Mouse (Mus musculus): ENCODE measurements around the gene Ccdc177. TPM values are rescaled to one million over a fixed set of nuclear protein-coding genes. Genes with fewer than 3 reads are reported as not detected.
A peak's percentile ranks its signal among the peaks of the same experiment; 100 is the strongest.

Ccdc177 gene
- polyA plus RNA-seq, 1 experiment from 2014 or later, result 0.17 TPM

DNA sequence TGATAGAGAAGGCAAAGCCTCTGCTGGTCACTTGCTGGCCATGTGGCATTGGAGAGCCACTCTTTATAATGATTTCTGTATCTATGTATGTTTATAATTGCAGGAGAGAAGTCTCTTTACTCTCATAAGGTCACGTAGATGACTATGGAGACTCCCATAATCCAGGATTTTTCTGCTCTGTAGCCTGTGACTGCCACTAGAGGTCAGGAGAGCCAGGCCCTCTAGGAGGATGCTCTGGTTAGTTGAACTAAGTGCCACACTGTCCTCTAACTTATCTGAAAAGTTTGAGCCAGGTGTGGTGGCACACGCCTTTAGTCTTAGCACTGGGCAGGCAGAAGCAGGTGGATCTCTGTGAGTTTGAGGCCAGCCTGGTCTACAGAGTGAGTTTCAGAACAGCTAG lies 31.7 kb downstream of the Ccdc177 start:
- Histone ChIP-seq H3K9me3 (replicated peaks) (no peaks in the 10 kb centered on the region), H3K36me3 (no peaks in the 10 kb centered on the region), H3K4me3 (replicated peaks) (no peak overlapping the region), H3K27ac (no peak overlapping the region), H3K4me2 (no peak overlapping the region), H3K27me3 (0 out of 2 replicates have a peak, but pooled peaks cover 2% of the 10 kb centered on the region), H3K4me1 (no peaks in the 10 kb centered on the region; the same call in 1 of the 2 replicates), H3K9ac (no peak overlapping the region)
- no peak; the same call in 1 of the 2 replicates for ATAC-seq (replicated peaks; ENCODE audit: low FRiP score)
- WGBS, result 59% methylated on average over 2 of the region's 2 CpGs

DNA sequence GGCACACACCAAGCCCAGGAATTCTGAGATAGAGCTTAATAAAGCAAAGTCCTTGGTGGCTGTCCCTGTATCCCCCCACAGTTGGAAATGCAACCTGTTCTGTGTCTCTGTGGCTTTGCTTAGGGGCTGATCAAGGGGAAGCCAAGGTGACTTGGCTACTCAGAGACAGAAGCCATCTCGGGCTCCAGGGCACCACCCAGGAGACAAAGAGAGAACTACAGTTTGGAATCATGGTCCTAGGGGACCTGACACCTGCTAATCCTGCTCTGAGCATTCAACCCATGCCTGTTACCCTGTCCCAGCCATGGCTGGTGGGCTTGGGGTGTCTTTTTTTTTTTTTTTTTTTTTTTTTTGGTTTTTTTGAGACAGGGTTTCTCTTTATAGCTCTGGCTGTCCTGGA lies 32.3 kb downstream of the Ccdc177 start:
- 13% methylated on average over 1 of the region's 1 CpGs for WGBS
- no peak overlapping the region for H3K27ac ChIP-seq
- 0 out of 2 replicates have a peak, but pooled peaks cover 2% of the 10 kb centered on the region for H3K27me3 ChIP-seq
- H3K4me1 ChIP-seq, result no peaks in the 10 kb centered on the region; the same call in 1 of the 2 replicates
- H3K9me3 ChIP-seq (replicated peaks), result no peaks in the 10 kb centered on the region
- no peaks in the 10 kb centered on the region for H3K36me3 ChIP-seq
- H3K4me3 ChIP-seq (replicated peaks), result no peak overlapping the region
- ATAC-seq (replicated peaks; ENCODE audit: low FRiP score), result no peak
- no peak overlapping the region for H3K9ac ChIP-seq
- no peak overlapping the region for H3K4me2 ChIP-seq

DNA sequence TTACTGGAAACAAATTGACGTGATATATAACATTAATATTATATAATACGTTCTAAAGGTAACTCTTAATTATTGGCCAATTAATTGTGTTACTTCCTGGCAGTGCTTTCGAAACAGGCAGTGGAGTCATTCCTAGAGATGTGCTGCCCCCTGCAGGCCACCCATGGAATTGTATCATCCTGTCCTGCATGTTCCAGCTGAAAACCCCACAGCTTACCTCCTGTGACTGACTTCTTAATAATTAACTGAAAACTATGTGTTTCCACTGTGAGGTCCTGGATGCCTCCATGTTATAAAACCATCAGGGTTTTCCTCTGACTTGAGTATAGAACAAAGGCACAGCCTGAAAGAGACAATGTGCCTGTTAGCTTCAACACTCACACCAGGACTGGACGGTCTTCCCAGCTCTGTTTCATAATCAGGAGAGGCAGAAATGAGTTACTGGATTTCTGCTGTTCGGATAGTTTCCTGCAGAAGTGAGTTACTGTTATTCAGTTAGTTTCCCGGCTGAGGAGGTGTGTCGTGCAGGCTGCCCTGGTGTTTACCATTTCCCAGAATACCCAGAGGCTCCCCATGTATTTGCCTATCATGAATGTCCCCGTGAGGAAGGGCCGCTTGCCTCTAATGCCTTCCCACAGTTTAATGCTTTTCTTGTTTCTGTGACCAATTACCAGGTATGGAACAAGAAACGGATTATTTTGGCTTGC lies 35.5 kb downstream of the Ccdc177 start:
- peak; percentile 81 for ATAC-seq (replicated peaks; ENCODE audit: low FRiP score)
- Histone ChIP-seq H3K9ac (no peak overlapping the region), H3K36me3 (no peaks in the 10 kb centered on the region), H3K9me3 (replicated peaks) (no peaks in the 10 kb centered on the region), H3K27me3 (0 out of 2 replicates have a peak, but pooled peaks cover 2% of the 10 kb centered on the region), H3K4me2 (peak overlapping the region; percentile 27), H3K4me3 (replicated peaks) (no peak overlapping the region), H3K27ac (peak overlapping the region; percentile 65; the same call in 1 of the 2 replicates), H3K4me1 (no peaks in the 10 kb centered on the region; the same call in 1 of the 2 replicates)
- 30% methylated on average over 10 of the region's 10 CpGs for WGBS

DNA sequence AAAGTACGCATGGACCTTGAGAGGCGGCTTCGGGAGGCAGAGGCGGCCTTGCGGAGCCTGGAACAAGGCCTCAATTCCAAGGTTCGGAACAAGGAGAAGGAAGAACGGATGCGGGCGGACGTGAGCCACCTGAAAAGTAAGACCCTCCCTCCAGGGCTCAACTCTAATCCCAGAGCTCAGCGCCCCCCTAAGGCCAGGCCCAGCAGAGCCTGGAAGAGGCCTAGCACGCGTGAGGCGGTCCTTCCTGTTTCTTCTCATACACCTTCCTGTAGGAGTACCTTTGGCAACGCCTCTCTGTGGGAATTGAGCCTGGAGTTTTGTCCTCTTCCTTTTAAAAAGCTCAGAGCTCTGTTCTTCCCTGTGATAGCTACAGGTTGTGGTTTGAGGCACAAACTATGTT lies 39.0 kb downstream of the Ccdc177 start:
- Histone ChIP-seq H3K4me1 (peaks cover 5% of the 10 kb centered on the region), H3K27me3 (0 out of 2 replicates have a peak, but pooled peaks cover 2% of the 10 kb centered on the region), H3K9ac (no peak overlapping the region), H3K4me2 (no peak overlapping the region), H3K36me3 (no peaks in the 10 kb centered on the region), H3K4me3 (replicated peaks) (no peak overlapping the region), H3K9me3 (replicated peaks) (no peaks in the 10 kb centered on the region), H3K27ac (no peak overlapping the region)
- ATAC-seq (replicated peaks; ENCODE audit: low FRiP score), result no peak
- 90% methylated on average over 15 of the region's 15 CpGs for WGBS

DNA sequence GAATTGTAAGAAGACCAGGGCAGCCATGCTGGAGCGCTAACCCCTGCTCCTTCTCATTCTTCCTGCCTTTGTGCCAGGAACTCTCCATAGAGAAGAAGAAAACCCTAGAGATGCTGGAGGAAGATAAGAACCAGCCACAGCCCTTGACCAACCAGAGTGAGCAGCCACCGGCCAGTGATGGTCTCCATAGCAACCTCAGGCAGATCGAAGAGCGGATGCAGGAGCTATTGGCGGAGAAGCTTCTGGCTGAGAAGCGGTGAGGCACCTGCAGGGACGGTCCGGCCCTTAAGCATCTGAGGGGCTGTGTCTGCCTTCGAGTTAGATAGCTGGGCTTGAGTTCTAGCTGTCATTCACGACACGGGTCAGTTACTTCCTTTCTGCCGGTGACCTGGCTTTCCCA lies 40.0 kb downstream of the Ccdc177 start:
- ATAC-seq (replicated peaks; ENCODE audit: low FRiP score), result no peak
- WGBS, result 73% methylated on average over 12 of the region's 12 CpGs

DNA sequence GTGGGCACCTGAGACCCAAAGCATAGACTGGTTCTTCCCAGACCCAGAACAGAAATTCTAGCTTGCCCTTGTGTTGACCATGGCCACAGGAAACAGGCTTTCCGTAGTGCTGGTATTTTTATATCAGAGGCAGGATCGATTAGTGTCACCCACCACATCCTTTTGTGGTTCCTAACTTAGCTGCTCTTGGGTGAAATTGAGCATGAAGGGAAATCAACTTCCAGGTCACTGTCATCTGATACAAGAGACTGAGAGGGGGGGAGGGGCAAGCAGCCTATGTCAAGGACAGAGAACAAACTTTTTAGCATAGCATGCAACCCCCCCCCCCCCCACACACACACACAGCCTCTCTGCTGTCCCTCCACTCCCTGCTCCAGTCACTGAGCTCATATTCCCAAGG lies 41.3 kb downstream of the Ccdc177 start:
- WGBS, result 33% methylated on average over 2 of the region's 2 CpGs
- no peak overlapping the region for H3K27ac ChIP-seq
- H3K4me2 ChIP-seq, result no peak overlapping the region
- ATAC-seq (replicated peaks; ENCODE audit: low FRiP score), result no peak
- no peaks in the 10 kb centered on the region for H3K36me3 ChIP-seq
- H3K4me1 ChIP-seq, result peaks cover 5% of the 10 kb centered on the region; the same call in 1 of the 2 replicates
- H3K9me3 ChIP-seq (replicated peaks), result no peaks in the 10 kb centered on the region
- no peaks in the 10 kb centered on the region for H3K27me3 ChIP-seq
- no peak overlapping the region for H3K4me3 ChIP-seq (replicated peaks)
- H3K9ac ChIP-seq, result no peak overlapping the region

More for the DNA sequence above, 40.0 kb downstream of the Ccdc177 start:
- Histone ChIP-seq H3K36me3 (no peaks in the 10 kb centered on the region), H3K9ac (no peak overlapping the region), H3K4me3 (replicated peaks) (no peak overlapping the region), H3K9me3 (replicated peaks) (no peaks in the 10 kb centered on the region), H3K4me2 (no peak overlapping the region), H3K4me1 (peaks cover 5% of the 10 kb centered on the region), H3K27ac (no peak overlapping the region), H3K27me3 (no peaks in the 10 kb centered on the region)

DNA sequence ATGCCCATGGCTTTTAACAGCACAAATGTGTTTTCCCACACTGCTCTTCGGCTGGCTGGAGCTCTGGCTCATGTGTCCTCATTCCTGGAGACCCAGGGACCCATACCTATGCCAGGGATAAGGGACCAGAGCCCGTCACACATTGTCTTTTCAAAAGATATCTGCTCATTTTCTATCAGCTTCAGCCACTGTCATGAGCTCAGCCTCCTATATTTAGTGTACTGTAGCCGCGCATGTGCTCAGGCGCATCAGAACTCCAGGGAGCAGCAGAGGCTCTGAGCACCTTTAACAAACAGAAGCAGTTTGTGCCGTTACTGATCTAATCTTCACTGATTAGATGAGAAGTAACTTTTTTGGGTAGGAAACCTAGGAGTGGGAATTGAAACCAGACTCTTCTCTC lies 44.6 kb downstream of the Ccdc177 start:
- Histone ChIP-seq H3K4me1 (peaks cover 7% of the 10 kb centered on the region), H3K9me3 (replicated peaks) (no peaks in the 10 kb centered on the region), H3K4me3 (replicated peaks) (no peak overlapping the region), H3K36me3 (no peaks in the 10 kb centered on the region), H3K27me3 (no peaks in the 10 kb centered on the region), H3K27ac (no peak overlapping the region), H3K9ac (no peak overlapping the region), H3K4me2 (no peak overlapping the region)
- 70% methylated on average over 6 of the region's 6 CpGs for WGBS
- no peak for ATAC-seq (replicated peaks; ENCODE audit: low FRiP score)

DNA sequence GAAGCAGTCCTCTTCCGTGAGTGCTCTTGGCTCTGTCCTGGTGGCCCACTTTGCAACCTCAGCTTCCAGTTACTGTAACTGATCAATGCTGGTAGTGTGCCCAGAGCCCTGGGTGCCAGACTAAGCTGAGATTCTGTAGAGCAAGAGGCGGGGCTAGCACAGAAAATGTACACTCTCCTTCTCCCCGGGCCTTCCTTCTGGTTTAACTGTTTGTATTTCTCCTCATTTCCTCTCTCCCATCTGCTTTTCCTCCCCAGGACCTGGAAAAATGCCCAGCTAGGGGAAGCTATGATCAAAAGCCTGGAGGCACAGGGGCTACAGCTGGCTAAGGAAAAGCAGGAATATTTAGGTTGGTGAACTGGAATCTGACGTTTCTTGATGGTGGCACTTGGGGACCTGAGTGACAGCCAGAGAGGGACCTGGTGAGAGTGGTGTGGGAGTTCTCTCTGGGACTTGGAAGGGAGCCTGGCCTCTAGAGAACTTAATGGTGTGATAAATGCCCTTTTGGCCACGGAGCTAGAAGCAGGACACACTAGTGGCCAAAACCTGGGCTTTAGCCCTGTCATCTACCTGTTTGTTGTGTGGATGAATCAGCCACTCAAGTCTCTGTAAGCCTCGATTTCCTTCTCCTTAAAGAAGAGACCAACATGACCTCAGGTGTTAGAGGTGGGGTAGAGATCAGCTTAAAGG lies 53.4 kb downstream of the Ccdc177 start:
- H3K36me3 ChIP-seq, result no peaks in the 10 kb centered on the region
- WGBS, result 36% methylated on average over 6 of the region's 6 CpGs
- H3K27me3 ChIP-seq, result no peaks in the 10 kb centered on the region
- H3K4me3 ChIP-seq (replicated peaks), result no peak overlapping the region
- H3K4me2 ChIP-seq, result no peak overlapping the region
- ATAC-seq (replicated peaks; ENCODE audit: low FRiP score), result no peak
- no peaks in the 10 kb centered on the region for H3K9me3 ChIP-seq (replicated peaks)
- peaks cover 22% of the 10 kb centered on the region for H3K4me1 ChIP-seq
- H3K9ac ChIP-seq, result no peak overlapping the region
- H3K27ac ChIP-seq, result no peak overlapping the region

DNA sequence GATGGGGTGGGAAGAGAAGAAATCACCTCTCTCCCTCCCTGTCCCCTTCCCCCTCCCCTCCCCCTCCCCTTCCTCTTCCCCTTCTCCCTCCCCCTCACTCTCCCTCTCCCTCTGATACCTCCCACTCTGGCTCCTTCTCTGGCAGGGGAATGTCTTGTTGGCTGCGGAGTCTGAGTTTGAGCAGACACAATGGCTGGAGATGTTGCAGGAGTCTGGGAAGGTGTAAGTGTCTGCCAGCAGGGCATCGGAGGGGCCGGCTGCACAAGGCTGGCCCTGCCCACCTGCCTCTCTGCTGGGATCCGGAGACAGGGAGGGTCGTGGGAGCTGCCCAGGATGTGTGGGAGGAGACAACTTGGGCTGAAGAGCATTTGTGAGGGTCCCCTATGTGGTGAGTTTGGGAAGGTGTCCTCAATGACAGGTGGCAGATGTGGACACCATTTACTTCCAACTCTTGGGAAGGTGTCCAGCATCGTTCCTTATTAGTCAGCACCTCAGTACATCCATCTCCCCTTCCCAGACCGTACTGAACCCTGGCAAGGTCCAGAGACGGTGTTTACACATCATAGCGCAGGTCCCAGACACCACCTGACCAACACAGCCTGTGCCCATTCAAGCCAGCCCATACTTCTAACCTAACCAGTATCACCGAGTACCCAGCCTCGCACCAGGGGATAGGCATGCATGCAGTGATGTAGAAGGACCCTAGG lies 54.1 kb downstream of the Ccdc177 start:
- 50% methylated on average over 11 of the region's 11 CpGs for WGBS
- H3K9ac ChIP-seq, result no peak overlapping the region
- ATAC-seq (replicated peaks; ENCODE audit: low FRiP score), result 0 out of 2 replicates have a peak, but pooled peaks have one; percentile 35
- peaks cover 22% of the 10 kb centered on the region for H3K4me1 ChIP-seq
- no peaks in the 10 kb centered on the region for H3K36me3 ChIP-seq
- H3K4me3 ChIP-seq (replicated peaks), result no peak overlapping the region
- no peak overlapping the region for H3K4me2 ChIP-seq
- no peak overlapping the region for H3K27ac ChIP-seq
- H3K9me3 ChIP-seq (replicated peaks), result no peaks in the 10 kb centered on the region
- H3K27me3 ChIP-seq, result no peaks in the 10 kb centered on the region

Other genes with a start within 250 kb of the Ccdc177 start
- gene Galnt16, start 242.4 kb downstream of the Ccdc177 start, polyA plus RNA-seq (2015; fragmentation: Nextera tagmentation; extraction: Ambion mirVana), result 6.6 and 9.4 TPM in 2 replicates
- gene Slc39a9, start 116.8 kb downstream of the Ccdc177 start, polyA plus RNA-seq (2015; fragmentation: Nextera tagmentation; extraction: Ambion mirVana), result 28.7 and 29.0 TPM in 2 replicates
- gene Erh, start 116.3 kb downstream of the Ccdc177 start, polyA plus RNA-seq (2015; fragmentation: Nextera tagmentation; extraction: Ambion mirVana), result 312 and 331 TPM in 2 replicates
- 1.8 and 2.0 TPM in 2 replicates for gene Plekhd1, start 68.1 kb downstream of the Ccdc177 start, polyA plus RNA-seq (2015; fragmentation: Nextera tagmentation; extraction: Ambion mirVana)
- 15.2 and 15.6 TPM in 2 replicates for gene Susd6, start 29.8 kb upstream of the Ccdc177 start, polyA plus RNA-seq (2015; fragmentation: Nextera tagmentation; extraction: Ambion mirVana)
- 593 and 603 TPM in 2 replicates for gene Srsf5, start 184.8 kb upstream of the Ccdc177 start, polyA plus RNA-seq (2015; fragmentation: Nextera tagmentation; extraction: Ambion mirVana)
- gene Slc10a1, start 208.0 kb upstream of the Ccdc177 start, polyA plus RNA-seq (2015; fragmentation: Nextera tagmentation; extraction: Ambion mirVana), result 0.82 and 0.96 TPM in 2 replicates